Mouse (Mus musculus): ENCODE results near the gene Prdm1. TPM values are rescaled to one million over a fixed set of nuclear protein-coding genes. Genes with fewer than 3 reads are reported as not detected.

Prdm1 gene
- total RNA-seq, 2 experiments from 2014 or later = 0.53 to 0.85 TPM

GRCm38 (mm10) chr10:44492815-44493525 lies 35.3 kb downstream of the Prdm1 start:
- DNase-seq = no peak

GRCm38 (mm10) chr10:44490899-44491422 lies 37.3 kb downstream of the Prdm1 start:
- no peak for DNase-seq

- no peak for DNase-seq
Observed at GRCm38 (mm10) chr10:44487132-44487531, 41.2 kb downstream of the Prdm1 start.

GRCm38 (mm10) chr10:44484077-44484476 lies 44.2 kb downstream of the Prdm1 start:
- DNase-seq = no peak

- no peak for DNase-seq
Observed at GRCm38 (mm10) chr10:44483116-44483515, 45.2 kb downstream of the Prdm1 start.

- DNase-seq = no peak
Observed at GRCm38 (mm10) chr10:44481379-44481778, 46.9 kb downstream of the Prdm1 start.

GRCm38 (mm10) chr10:44479286-44479685 lies 49.0 kb downstream of the Prdm1 start:
- no peak for DNase-seq

- no peak for DNase-seq
Observed at GRCm38 (mm10) chr10:44478091-44478490, 50.2 kb downstream of the Prdm1 start.

GRCm38 (mm10) chr10:44477240-44477639 lies 51.1 kb downstream of the Prdm1 start:
- DNase-seq = no peak

GRCm38 (mm10) chr10:44476523-44476922 lies 51.8 kb downstream of the Prdm1 start:
- DNase-seq = no peak

- no peak for DNase-seq
Observed at GRCm38 (mm10) chr10:44475376-44475775, 52.9 kb downstream of the Prdm1 start.

GRCm38 (mm10) chr10:44474256-44474655 lies 54.0 kb downstream of the Prdm1 start:
- DNase-seq = no peak

- DNase-seq = no peak
Observed at GRCm38 (mm10) chr10:44465618-44466017, 62.7 kb downstream of the Prdm1 start.

GRCm38 (mm10) chr10:44464563-44464962 lies 63.7 kb downstream of the Prdm1 start:
- DNase-seq = no peak

GRCm38 (mm10) chr10:44463856-44464255 lies 64.4 kb downstream of the Prdm1 start:
- no peak for DNase-seq

- DNase-seq = no peak
Observed at GRCm38 (mm10) chr10:44462351-44462750, 66.0 kb downstream of the Prdm1 start.

- no peak for DNase-seq
Observed at GRCm38 (mm10) chr10:44461063-44461462, 67.2 kb downstream of the Prdm1 start.

- DNase-seq = no peak
Observed at GRCm38 (mm10) chr10:44460095-44460810, 68.0 kb downstream of the Prdm1 start.

- DNase-seq = no peak
Observed at GRCm38 (mm10) chr10:44459321-44460000, 68.8 kb downstream of the Prdm1 start.

GRCm38 (mm10) chr10:44458534-44459315 lies 69.6 kb downstream of the Prdm1 start:
- peak; percentile 37 to 49 for DNase-seq

- no peak for DNase-seq
Observed at GRCm38 (mm10) chr10:44457791-44458533, 70.3 kb downstream of the Prdm1 start.
